Comparison of ENCODE assay signal across 8 mouse cellular contexts in the genomic region with DNA sequence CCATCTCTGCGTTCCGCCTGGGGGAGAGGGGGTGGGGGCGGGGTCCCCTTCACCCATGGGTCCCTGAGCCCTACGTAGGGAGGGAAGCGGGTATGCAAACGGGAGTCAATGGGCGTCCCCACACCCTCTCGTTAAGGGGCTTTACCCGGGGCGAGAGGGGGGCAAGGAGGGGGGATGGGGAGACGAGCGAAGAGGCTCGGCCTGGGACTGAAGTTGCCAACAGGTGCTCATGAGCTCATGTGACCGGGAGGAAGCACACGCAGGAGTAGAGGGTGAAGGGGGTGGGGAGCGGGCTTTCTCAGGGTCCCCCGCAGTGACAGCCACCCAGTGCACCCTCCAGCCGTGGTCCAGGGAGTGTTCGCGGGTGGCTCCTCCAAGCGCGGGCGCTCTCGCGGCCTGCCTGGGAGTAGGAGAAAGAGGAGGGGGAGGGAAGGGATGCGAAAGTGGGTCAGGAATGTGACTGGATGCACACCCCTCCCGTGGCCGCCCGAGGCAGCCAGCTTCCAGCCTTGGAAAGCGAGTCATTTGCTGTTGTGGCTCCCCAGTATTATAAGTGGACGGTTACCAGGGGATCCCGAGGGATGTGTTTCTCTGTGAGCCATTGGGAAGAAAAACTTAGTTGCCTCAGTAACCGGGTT. TPM values are rescaled to one million over a fixed set of nuclear protein-coding genes. Genes with fewer than 3 reads are reported as not detected.
DNase-seq lines count a peak whose midpoint lies in the region; ATAC-seq lines count a peak whose summit lies in the region.

No protein-coding gene starts in this region.

- WGBS in forebrain, embryonic 10.5 days, result under 1% methylated on average over 33 of the region's 33 CpGs
- WGBS in heart, embryonic 16.5 days, result 1% methylated on average over 33 of the region's 33 CpGs
- under 1% methylated on average over 33 of the region's 33 CpGs for WGBS in neural tube, embryonic 12.5 days

- H3K9me3 ChIP-seq in forebrain, embryonic 10.5 days, result no peaks in the 10 kb centered on the region
- H3K9me3 ChIP-seq in heart, embryonic 16.5 days (replicated peaks; ENCODE audit: control insufficient read depth, low read length), result no peaks in the 10 kb centered on the region
- no peaks in the 10 kb centered on the region for H3K9me3 ChIP-seq in neural tube, embryonic 12.5 days

- H3K4me1 ChIP-seq in forebrain, embryonic 10.5 days, result peaks cover 23% of the 10 kb centered on the region
- peaks cover 8% of the 10 kb centered on the region for H3K4me1 ChIP-seq in heart, embryonic 16.5 days (ENCODE audit: control insufficient read depth, insufficient read depth, low read length)
- H3K4me1 ChIP-seq in neural tube, embryonic 12.5 days, result peaks cover 21% of the 10 kb centered on the region

- H3K9ac ChIP-seq in heart, embryonic 16.5 days (ENCODE audit: low read length), result peak overlapping the region; percentile 80
- H3K9ac ChIP-seq in neural tube, embryonic 12.5 days, result peak overlapping the region; percentile 51

- peak overlapping the region; percentile 100 for H3K4me2 ChIP-seq in heart, embryonic 16.5 days (ENCODE audit: low read depth, low read length)
- peak overlapping the region; percentile 100 for H3K4me2 ChIP-seq in neural tube, embryonic 12.5 days (replicated peaks)

- peak overlapping the region; percentile 76 for H3K4me3 ChIP-seq in forebrain, embryonic 10.5 days
- peak overlapping the region; percentile 73 for H3K4me3 ChIP-seq in heart, embryonic 16.5 days (ENCODE audit: low read length)
- H3K4me3 ChIP-seq in neural tube, embryonic 12.5 days, result peak overlapping the region; percentile 48

- peak; percentile 67 for ATAC-seq in heart, embryonic 16.5 days (replicated peaks; ENCODE audit: extremely low read depth, insufficient read depth, low FRiP score)
- ATAC-seq in neural tube, embryonic 12.5 days (ENCODE audit: low FRiP score, low read depth), result peak; percentile 64

- peak overlapping the region; percentile 84 for H3K27ac ChIP-seq in forebrain, embryonic 10.5 days
- no peak overlapping the region; the same call in 1 of the 2 replicates for H3K27ac ChIP-seq in heart, embryonic 16.5 days (ENCODE audit: low read length)
- no peak overlapping the region for H3K27ac ChIP-seq in neural tube, embryonic 12.5 days

- H3K36me3 ChIP-seq in forebrain, embryonic 10.5 days (replicated peaks), result no peaks in the 10 kb centered on the region
- no peaks in the 10 kb centered on the region for H3K36me3 ChIP-seq in heart, embryonic 16.5 days (ENCODE audit: control insufficient read depth, insufficient read depth)
- H3K36me3 ChIP-seq in neural tube, embryonic 12.5 days, result no peaks in the 10 kb centered on the region

- DNase-seq in CD4-positive helper T cell, adult 2 months (ENCODE audit: low read depth, low spot score), result peak; percentile 27
- DNase-seq in adrenal gland, postnatal 25 days, result peak; percentile 41
- peak; percentile 37 for DNase-seq in forebrain, embryonic 10.5 days (ENCODE audit: extremely low spot score, low spot score)
- peak; percentile 37 to 56 for DNase-seq in kidney, postnatal 25 days
- peak; percentile 44 to 50 for DNase-seq in lung, adult 18-20 months
- peak; percentile 86 for DNase-seq in thymus, postnatal 0 days (ENCODE audit: low spot score)

- peaks cover 69% of the 10 kb centered on the region for H3K27me3 ChIP-seq in forebrain, embryonic 10.5 days (ENCODE audit: poor library complexity, severe bottlenecking)
- H3K27me3 ChIP-seq in heart, embryonic 16.5 days (ENCODE audit: control insufficient read depth, insufficient read depth, low read length), result 0 out of 2 replicates have a peak, but pooled peaks cover 2% of the 10 kb centered on the region
- peaks cover 29% of the 10 kb centered on the region for H3K27me3 ChIP-seq in neural tube, embryonic 12.5 days (replicated peaks)

RNA-seq across cellular contexts. Expression of a gene that starts 0.5 kb away (rescaled TPM):
- 78.2 and 87.2 TPM in 2 replicates for total RNA-seq in adrenal gland, postnatal 25 days (2021)
- 5.5 and 6.6 TPM in 2 replicates for polyA plus RNA-seq in forebrain, embryonic 10.5 days (2016; fragmentation: Nextera tagmentation; extraction: Ambion mirVana)
- 13.0 TPM in 2 replicates for polyA plus RNA-seq in heart, embryonic 16.5 days (2015; fragmentation: Nextera tagmentation; extraction: Ambion mirVana)
- 3.9 and 5.2 TPM in 2 replicates for polyA plus RNA-seq in neural tube, embryonic 12.5 days (2016; fragmentation: Nextera tagmentation; extraction: Ambion mirVana)
- polyA plus RNA-seq in thymus, postnatal 0 days (2015; fragmentation: Nextera tagmentation; extraction: Ambion mirVana), result 8.5 and 9.6 TPM in 2 replicates

Comparison
In these comparisons a context has a peak if more than half of its experiments do, and no peak if none do; other contexts are left out.
1. DNase-seq: peak in every context shown above with its lines; median percentile 86 in thymus, postnatal 0 days; 47 in lung, adult 18-20 months; 46 in kidney, postnatal 25 days; 41 in adrenal gland, postnatal 25 days; 37 in forebrain, embryonic 10.5 days; 27 in CD4-positive helper T cell, adult 2 months.